Mouse (Mus musculus): ENCODE measurements at regions not wholly inside any gene's neighbourhood (a gene's known extent, or its start where the extent isn't known, plus 50 kb on each side); places are given as distances from the start of the nearest gene placed in this dataset.

- TF ChIP-seq CTCF (IDR thresholded peaks at IDR 0.05; ENCODE audit: low read depth) (no peak), EP300 (IDR thresholded peaks at IDR 0.05; ENCODE audit: low read depth) (no peak)
Measured at GRCm38 (mm10) chr1:57224425-57225104, 152.9 kb upstream of the 1700066M21Rik start.
